Mouse (Mus musculus) neural tube, embryonic 12.5 days (tissue): ENCODE results near the gene Nde1. TPM values are rescaled to one million over a fixed set of nuclear protein-coding genes. Genes with fewer than 3 reads are reported as not detected.
"Not testable (repeated sequence)": the region's sequence is repeated elsewhere in the genome, so short reads cannot be mapped to it uniquely, and the experiment has no call there.

Source experiments
- ATAC-seq: fragments of 200-750 bp; cut with Nextera tagmentation; 2 replicates; pipeline ENCODE4 v1.8.0; 2017; ENCODE audit warnings: low read depth, mild to moderate bottlenecking, moderate TSS enrichment, moderate library complexity; ENCODE audit not compliant: low FRiP score
- H3K27ac ChIP-seq: fragments of 300-500 bp; sonication (generic); 2 replicates; pipeline ENCODE4 v1.5.1; 2016
- H3K27me3 ChIP-seq: fragments of 300-500 bp; sonication (generic); replicated peaks from 2 replicates; pipeline ENCODE4 v1.6.1; 2016; ENCODE audit warnings: mild to moderate bottlenecking
- H3K36me3 ChIP-seq: fragments of 300-500 bp; sonication (generic); 2 replicates; pipeline ENCODE4 v1.6.1; 2016; ENCODE audit warnings: mild to moderate bottlenecking
- H3K4me1 ChIP-seq: fragments of 300-500 bp; sonication (generic); 2 replicates; pipeline ENCODE4 v1.6.1; 2016
- H3K4me2 ChIP-seq: fragments of 300-500 bp; sonication (generic); replicated peaks from 2 replicates; pipeline ENCODE4 v1.6.1; 2016; ENCODE audit warnings: mild to moderate bottlenecking
- H3K4me3 ChIP-seq: fragments of 300-500 bp; sonication (generic); 2 replicates; pipeline ENCODE4 v1.5.1; 2016
- H3K9ac ChIP-seq: fragments of 300-500 bp; sonication (generic); 2 replicates; pipeline ENCODE4 v1.6.1; 2016; ENCODE audit warnings: mild to moderate bottlenecking
- H3K9me3 ChIP-seq: fragments of 300-500 bp; sonication (generic); 2 replicates; pipeline ENCODE4 v1.6.1; 2016; ENCODE audit warnings: mild to moderate bottlenecking
- WGBS: fragments of 180-500 bp; shearing (Covaris S2); methylation state at CpG from one replicate; pipeline ENCODE4 v1.1.7; 2016; 5-methylcytosine and 5-hydroxymethylcytosine counted together
- polyA plus RNA-seq: library from polyadenylated mRNA; unstranded; fragments of >200 nt; fragmentation: Nextera tagmentation; extraction: Ambion mirVana; gene quantifications from 2 replicates; pipeline ENCODE4 v1.2.1, GENCODE M21; 2016

Gene Nde1
- polyA plus RNA-seq, 1 experiment from 2014 or later, result 94.5 TPM

DNA sequence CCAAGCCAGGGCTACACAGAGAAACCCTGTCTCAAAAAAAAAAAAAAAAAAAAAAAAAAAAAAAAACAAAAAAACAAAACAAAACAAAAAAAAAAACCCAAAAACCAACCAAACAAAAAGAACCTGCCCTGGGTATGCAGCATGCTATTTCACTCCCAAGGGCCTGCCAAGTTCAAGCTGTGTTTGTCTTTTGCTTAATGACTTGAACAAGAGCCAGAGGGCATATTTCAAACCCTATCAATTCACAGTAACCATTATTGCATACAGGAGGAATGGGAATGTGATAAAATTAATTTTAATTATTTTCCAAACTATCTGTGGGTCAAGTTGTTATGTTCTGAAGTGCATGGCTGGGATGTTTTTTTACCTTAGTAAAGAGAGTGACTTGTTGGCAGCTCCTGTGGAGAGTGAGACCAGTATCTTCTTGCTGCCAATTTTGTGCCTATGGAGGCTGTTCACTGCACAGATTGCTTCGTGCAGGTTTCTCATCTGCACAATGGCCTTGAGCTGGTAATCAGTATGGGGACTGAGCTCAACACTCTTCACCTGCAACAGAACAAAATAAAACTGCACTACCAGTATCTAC lies 25.0 kb upstream of the Nde1 start:
- H3K36me3 ChIP-seq, result peaks cover 87% of the 10 kb centered on the region
- no peak overlapping the region for H3K4me3 ChIP-seq
- H3K27me3 ChIP-seq, result no peaks in the 10 kb centered on the region
- WGBS, result 94% methylated on average over 1 of the region's 1 CpGs
- no peak overlapping the region for H3K27ac ChIP-seq
- H3K4me1 ChIP-seq, result no peaks in the 10 kb centered on the region
- H3K9ac ChIP-seq, result no peak overlapping the region
- H3K4me2 ChIP-seq, result no peak overlapping the region
- no peak for ATAC-seq
- no peaks in the 10 kb centered on the region for H3K9me3 ChIP-seq

DNA sequence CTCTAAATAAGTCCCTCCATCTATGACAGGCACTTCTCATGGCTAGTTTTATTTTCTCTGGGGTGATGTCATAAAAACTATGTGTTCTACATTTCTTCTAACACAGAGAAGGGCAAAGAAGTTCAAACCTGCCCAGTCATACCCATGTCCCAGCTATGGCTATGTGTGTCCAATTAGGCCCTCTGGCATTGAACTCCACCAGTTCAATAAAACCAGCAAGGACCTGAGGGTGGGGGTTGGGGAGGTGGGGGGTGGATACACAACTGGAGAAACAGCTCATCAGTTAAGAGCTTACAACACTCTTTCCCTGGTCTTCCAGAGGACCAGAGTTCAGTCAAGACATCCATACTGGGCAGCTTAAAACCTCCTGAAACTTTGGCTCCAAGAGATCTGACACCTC lies 24.0 kb upstream of the Nde1 start:
- H3K4me3 ChIP-seq, result no peak overlapping the region
- no peaks in the 10 kb centered on the region for H3K4me1 ChIP-seq
- H3K4me2 ChIP-seq, result no peak overlapping the region
- H3K27ac ChIP-seq, result no peak overlapping the region
- H3K36me3 ChIP-seq, result peaks cover 81% of the 10 kb centered on the region
- H3K9ac ChIP-seq, result no peak overlapping the region
- H3K9me3 ChIP-seq, result no peaks in the 10 kb centered on the region
- no peaks in the 10 kb centered on the region for H3K27me3 ChIP-seq
- ATAC-seq, result no peak

DNA sequence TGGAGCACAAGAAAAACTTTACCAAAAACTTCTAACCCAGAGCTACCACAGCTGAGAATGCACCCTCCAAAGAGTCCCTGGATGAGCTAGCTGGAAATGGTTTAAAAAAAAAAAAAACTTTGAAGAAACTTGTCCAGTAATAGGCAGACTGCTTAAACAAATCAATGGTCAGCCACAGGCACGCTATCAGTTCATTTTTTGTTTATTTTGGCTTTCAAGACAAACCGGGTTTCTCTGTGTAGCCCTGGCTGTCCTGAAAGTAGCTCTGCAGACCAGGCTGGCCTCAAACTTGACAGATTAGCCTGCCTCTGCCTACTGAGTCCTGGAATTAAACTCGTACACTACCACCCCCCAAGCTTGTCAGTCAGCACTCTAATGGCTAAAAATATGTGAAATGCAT lies 19.8 kb upstream of the Nde1 start:
- Histone ChIP-seq H3K27ac (no peak overlapping the region), H3K36me3 (peaks cover 76% of the 10 kb centered on the region), H3K9me3 (no peaks in the 10 kb centered on the region), H3K4me3 (no peak overlapping the region), H3K4me1 (no peaks in the 10 kb centered on the region), H3K9ac (no peak overlapping the region), H3K4me2 (no peak overlapping the region), H3K27me3 (no peaks in the 10 kb centered on the region)
- WGBS, result 92% methylated on average over 3 of the region's 3 CpGs
- no peak for ATAC-seq

DNA sequence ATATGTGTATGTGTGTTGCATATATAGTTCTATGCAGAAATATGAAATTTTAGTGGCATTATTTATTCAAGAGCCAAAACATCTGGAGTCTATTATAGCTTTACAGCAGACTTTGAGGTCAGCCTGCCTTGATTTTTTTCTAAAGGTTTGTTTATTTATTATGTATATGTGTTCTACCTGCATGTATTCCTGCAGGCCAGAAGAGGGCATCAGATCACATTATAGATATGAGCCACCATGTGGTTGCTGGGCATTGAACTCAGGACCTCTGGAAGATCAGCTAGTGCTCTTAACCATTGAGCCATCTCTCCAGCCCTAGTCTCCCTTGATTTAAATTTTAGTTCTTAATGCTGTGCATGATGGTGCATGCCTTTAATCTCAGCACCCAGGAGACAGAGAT lies 15.4 kb upstream of the Nde1 start:
- H3K27ac ChIP-seq, result no peak overlapping the region
- peaks cover 65% of the 10 kb centered on the region for H3K36me3 ChIP-seq
- no peaks in the 10 kb centered on the region for H3K27me3 ChIP-seq
- H3K4me3 ChIP-seq, result no peak overlapping the region
- no peaks in the 10 kb centered on the region for H3K9me3 ChIP-seq
- ATAC-seq, result no peak
- H3K9ac ChIP-seq, result no peak overlapping the region
- H3K4me2 ChIP-seq, result no peak overlapping the region
- no peaks in the 10 kb centered on the region for H3K4me1 ChIP-seq

DNA sequence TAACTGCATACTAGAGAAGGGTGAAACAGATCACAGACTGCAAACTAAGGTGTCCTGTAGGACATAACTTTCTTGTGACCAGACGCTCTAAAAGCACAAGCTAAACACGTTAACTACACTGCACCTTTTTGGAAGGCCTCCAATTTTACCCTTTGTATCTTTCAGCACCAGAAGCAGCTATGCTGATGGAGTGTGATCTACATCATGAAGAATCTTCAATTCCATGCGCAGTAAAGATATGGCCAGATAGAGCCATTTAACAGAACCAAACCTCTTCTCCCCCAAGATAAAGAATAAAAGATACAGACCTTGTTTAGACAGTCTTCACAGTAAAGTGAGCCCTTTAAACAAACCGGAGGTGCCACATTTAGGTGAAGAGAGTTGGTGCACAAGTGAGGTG lies 11.4 kb upstream of the Nde1 start:
- Histone ChIP-seq H3K27me3 (no peaks in the 10 kb centered on the region), H3K4me1 (no peaks in the 10 kb centered on the region), H3K4me2 (no peak overlapping the region), H3K36me3 (peaks cover 44% of the 10 kb centered on the region), H3K4me3 (no peak overlapping the region), H3K27ac (no peak overlapping the region), H3K9ac (no peak overlapping the region), H3K9me3 (no peaks in the 10 kb centered on the region)
- ATAC-seq, result no peak
- WGBS, result 97% methylated on average over 4 of the region's 4 CpGs

DNA sequence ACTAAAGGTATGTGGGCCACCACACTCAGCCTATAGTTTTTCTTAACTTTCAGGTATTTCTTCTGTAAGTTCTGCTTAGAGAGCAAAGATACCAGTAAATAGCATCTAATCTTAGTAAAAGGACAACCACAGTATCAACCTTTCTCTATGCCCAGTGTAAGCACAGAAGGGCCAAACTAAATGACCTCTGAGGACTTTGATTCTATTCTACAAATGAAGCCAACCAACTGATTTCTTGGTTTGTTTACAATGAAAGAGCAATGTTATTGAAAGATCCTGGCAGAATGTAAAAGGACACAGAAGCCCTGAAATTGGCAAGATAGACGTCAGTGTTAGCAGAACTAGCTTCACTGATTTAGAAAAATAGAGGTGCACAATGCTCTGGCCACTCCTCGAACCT lies 7.4 kb upstream of the Nde1 start:
- H3K27ac ChIP-seq, H3K4me3 ChIP-seq, H3K27me3 ChIP-seq, H3K4me2 ChIP-seq, H3K9ac ChIP-seq, ATAC-seq, H3K9me3 ChIP-seq: not testable (repeated sequence)
- WGBS, result 93% methylated on average over 1 of the region's 2 CpGs
- Histone ChIP-seq H3K36me3 (peaks cover 27% of the 10 kb centered on the region), H3K4me1 (peaks cover 10% of the 10 kb centered on the region)

DNA sequence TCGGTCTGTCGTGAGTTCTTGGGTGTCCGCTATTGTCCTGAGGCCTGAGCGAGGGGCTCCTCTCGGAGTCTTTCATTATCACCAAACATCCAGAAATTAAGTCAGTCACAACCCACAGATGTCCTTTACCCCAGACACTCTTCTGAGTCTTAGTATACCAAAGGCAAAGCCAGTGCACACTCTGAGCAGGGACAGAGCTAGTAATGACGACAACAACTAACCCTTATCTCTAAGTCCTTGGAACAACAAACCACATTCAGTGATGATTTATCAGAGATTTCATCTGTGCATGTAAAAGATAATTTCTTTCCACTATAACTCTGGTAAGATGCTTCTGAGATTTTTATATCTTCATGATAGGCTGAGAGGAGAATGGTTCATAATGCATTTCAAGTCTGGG lies 6.8 kb upstream of the Nde1 start:
- peaks cover 10% of the 10 kb centered on the region for H3K4me1 ChIP-seq
- peaks cover 21% of the 10 kb centered on the region for H3K36me3 ChIP-seq
- H3K4me2 ChIP-seq, result no peak overlapping the region
- no peak for ATAC-seq
- H3K4me3 ChIP-seq, result no peak overlapping the region
- WGBS, result 88% methylated on average over 6 of the region's 6 CpGs
- H3K27ac ChIP-seq, result no peak overlapping the region
- H3K27me3 ChIP-seq, result no peaks in the 10 kb centered on the region
- H3K9me3 ChIP-seq, result no peaks in the 10 kb centered on the region
- H3K9ac ChIP-seq, result no peak overlapping the region

DNA sequence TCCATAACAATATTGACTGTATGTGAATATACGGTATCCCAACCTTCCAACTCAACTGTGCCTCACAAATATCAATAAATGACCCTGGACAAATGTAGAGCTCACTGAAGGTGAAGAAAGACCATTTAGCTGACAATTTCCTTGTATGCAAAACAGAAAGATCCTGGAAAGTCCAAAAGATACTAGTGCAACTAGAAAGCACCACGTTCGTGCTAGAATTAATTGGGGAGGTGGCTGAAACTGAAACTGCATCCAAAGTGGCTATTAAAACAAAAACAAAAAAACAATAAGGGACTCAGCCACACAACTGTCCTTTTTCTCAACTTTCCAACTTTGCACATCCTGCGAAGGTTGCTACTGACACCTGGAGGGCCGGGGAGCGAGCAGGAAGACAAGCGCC lies 4.5 kb upstream of the Nde1 start:
- Histone ChIP-seq H3K4me3 (peak overlapping the region; percentile 64), H3K4me1 (peaks cover 10% of the 10 kb centered on the region), H3K4me2 (peak overlapping the region; percentile 74), H3K27me3 (no peaks in the 10 kb centered on the region), H3K9me3 (no peaks in the 10 kb centered on the region), H3K36me3 (peaks cover 3% of the 10 kb centered on the region; the same call in 1 of the 2 replicates), H3K9ac (peak overlapping the region; percentile 74), H3K27ac (0 out of 2 replicates have a peak overlapping the region, but pooled peaks have one; percentile 16)
- WGBS, result 10% methylated on average over 7 of the region's 7 CpGs
- no peak for ATAC-seq

DNA sequence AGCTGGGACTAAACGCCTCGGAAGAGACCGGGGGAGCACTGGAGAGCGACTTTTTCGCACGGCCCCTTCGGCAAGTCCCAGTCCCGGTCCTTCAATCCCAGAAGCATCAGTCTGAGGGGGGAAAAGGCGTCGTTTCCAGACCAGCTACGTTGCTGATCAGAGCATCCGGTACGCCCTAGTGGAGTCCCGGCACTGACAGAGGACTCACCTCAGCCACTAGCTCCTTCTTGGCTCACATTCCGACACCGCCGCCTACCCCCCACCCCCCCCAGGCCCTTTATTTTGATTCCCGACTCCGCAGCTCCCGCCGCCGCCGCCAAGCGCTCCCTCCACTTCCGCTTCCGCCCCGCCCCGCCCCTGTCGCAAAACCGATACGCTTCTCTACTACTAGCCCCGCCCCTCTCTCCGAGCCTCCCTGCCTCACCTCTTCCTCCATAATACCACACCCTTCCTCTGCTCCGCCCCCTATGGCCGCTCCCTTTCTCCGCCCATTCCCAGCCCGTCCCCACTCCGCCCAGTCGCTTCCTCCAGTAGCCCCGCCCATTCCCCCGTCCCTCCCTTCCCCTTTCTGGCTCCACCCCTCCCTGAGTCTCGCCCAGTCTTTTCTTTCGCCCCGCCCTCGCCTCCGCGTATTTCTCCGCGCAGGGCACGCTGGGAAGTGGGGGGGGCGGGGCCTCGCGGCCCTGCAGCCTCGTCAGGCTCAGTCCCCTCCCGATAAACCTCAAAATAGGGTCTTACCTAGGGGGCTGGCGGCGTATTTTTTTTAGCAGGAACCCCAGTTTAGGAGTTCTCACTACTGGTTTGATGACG lies 3.9 kb upstream of the Nde1 start:
- Histone ChIP-seq H3K4me3 (peak overlapping the region; percentile 64), H3K4me2 (peak overlapping the region; percentile 74), H3K36me3 (no peaks in the 10 kb centered on the region), H3K9me3 (no peaks in the 10 kb centered on the region), H3K27me3 (no peaks in the 10 kb centered on the region), H3K4me1 (peaks cover 12% of the 10 kb centered on the region), H3K27ac (peak overlapping the region; percentile 92), H3K9ac (peak overlapping the region; percentile 74)
- under 1% methylated on average over 58 of the region's 58 CpGs for WGBS
- peak; percentile 93 for ATAC-seq

DNA sequence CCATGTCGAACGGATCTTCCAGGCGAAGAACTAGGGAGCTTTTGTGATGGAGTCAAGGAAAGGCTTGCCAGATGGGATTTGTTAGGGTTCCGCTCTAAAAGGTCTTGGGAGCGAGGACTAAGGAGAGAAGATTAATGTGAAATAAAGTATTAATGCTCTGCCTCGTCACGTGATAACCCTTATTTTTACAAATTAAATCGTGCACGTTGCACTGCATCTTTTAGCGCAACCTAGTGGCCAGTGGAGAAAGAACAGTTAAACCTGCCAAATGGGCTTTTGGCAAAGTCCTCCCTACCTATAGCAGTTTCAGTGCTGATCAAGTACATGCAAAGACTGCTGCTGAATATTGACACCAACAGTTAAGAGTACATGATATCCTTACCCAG lies 3.3 kb upstream of the Nde1 start:
- H3K9ac ChIP-seq, result peak overlapping the region; percentile 68
- WGBS, result under 1% methylated on average over 10 of the region's 10 CpGs
- peaks cover 17% of the 10 kb centered on the region for H3K4me1 ChIP-seq
- H3K4me2 ChIP-seq, result peak overlapping the region; percentile 64
- no peaks in the 10 kb centered on the region for H3K9me3 ChIP-seq
- peak overlapping the region; percentile 92 for H3K27ac ChIP-seq
- ATAC-seq, result peak; percentile 22
- H3K4me3 ChIP-seq, result peak overlapping the region; percentile 64
- H3K27me3 ChIP-seq, result no peaks in the 10 kb centered on the region
- no peaks in the 10 kb centered on the region for H3K36me3 ChIP-seq

DNA sequence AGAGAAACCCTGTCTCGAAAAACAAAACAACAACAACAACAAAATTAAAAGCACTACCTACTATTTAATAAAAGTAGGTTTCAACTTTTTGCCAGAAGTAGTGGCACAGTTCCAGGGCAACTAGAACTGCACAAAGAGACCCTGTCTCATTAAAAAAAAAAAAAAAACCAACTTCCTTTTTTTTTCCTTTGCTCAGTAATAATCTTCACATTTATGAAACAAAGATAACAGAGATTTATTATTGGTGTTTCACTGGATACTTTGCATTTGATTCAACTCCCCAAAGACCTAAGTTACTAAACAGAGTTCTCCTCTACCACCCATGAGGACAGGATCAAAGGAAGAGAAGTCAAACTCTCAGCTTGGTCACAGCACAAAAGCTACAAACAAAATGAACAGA lies 2.1 kb upstream of the Nde1 start:
- H3K4me2 ChIP-seq, result no peak overlapping the region
- H3K9ac ChIP-seq, result no peak overlapping the region
- H3K27ac ChIP-seq, result no peak overlapping the region
- no peaks in the 10 kb centered on the region for H3K27me3 ChIP-seq
- no peaks in the 10 kb centered on the region for H3K9me3 ChIP-seq
- H3K4me3 ChIP-seq, result no peak overlapping the region
- H3K36me3 ChIP-seq, result no peaks in the 10 kb centered on the region
- H3K4me1 ChIP-seq, result peaks cover 24% of the 10 kb centered on the region
- ATAC-seq, result no peak
- 82% methylated on average over 1 of the region's 1 CpGs for WGBS

DNA sequence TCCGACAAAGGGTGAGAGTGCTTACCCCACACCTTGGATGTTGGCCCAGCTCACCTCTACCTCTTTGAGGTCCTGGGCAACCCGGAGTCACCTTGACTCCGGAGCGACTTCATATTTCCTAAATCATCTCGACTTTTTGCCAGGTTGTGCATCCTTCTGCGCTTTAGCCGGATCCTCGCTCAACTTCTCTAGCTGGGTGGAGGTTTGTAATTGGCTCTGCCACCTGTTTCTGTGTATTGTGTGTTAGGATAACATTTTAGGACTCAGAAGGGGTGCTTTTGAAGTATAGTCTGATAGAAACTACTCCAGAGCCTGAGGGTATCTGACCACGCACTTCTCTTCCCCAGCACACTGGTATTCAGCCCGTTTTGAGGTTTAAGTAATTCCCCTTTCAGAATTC lies 656 bp downstream of the Nde1 start:
- Histone ChIP-seq H3K4me1 (peaks cover 14% of the 10 kb centered on the region; the same call in 1 of the 2 replicates), H3K27me3 (no peaks in the 10 kb centered on the region), H3K9me3 (no peaks in the 10 kb centered on the region), H3K36me3 (peaks cover 5% of the 10 kb centered on the region; the same call in 1 of the 2 replicates), H3K4me2 (peak overlapping the region; percentile 79), H3K9ac (peak overlapping the region; percentile 74), H3K27ac (no peak overlapping the region), H3K4me3 (peak overlapping the region; percentile 69)
- WGBS, result 2% methylated on average over 10 of the region's 10 CpGs
- ATAC-seq, result no peak

DNA sequence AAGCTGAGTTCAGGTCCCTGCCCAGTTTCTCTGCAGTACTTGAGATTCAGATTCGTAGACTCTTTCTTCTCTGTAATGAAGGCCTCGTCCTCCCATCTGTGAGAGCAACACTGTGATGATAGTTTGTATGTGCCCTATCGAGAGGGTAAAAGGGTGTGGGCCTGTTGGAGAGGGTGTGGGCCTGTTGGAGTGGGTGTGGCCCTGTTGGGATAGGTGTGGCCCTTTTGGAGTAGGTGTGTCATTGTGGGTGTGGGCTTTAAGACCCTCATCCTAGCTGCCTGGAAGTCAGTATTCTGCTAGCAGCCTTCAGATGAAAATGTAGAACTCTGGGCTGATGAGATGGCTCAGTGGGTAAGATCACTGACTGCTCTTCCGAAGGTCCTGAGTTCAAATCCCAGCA lies 3.4 kb downstream of the Nde1 start:
- Histone ChIP-seq H3K9me3 (no peaks in the 10 kb centered on the region), H3K4me1 (peaks cover 14% of the 10 kb centered on the region; the same call in 1 of the 2 replicates), H3K27ac (no peak overlapping the region), H3K27me3 (no peaks in the 10 kb centered on the region), H3K9ac (no peak overlapping the region), H3K4me3 (no peak overlapping the region), H3K36me3 (peaks cover 29% of the 10 kb centered on the region), H3K4me2 (no peak overlapping the region)
- WGBS, result 93% methylated on average over 4 of the region's 4 CpGs
- ATAC-seq, result no peak
